Mouse (Mus musculus) lung, postnatal 4 days (tissue): ENCODE measurements around the gene Thnsl1.
"Not testable (repeated sequence)": the region's sequence is repeated elsewhere in the genome, so short reads cannot be mapped to it uniquely, and the experiment has no call there.

Source experiments
- DNase-seq, 2 experiments: peaks; one replicate each; pipeline ENCODE4 v3.0.0; 2021

The Thnsl1 gene

DNA sequence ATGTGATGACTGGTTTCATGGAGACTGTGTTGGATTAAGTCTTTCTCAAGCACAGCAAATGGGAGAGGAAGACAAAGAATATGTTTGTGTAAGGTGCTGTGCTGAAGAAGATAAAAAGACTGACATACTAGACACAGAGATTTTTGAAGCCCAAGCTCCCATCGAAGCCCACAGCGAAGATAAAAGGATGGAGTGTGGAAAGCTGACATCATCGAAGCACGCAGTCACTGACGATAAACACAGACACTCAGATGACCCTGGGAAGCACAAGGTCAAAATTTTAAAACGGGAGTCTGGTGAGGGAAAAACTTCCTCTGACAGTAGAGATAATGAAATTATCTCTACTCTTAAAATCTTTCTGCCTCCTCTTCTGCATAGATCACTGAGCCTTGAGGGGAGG is 38.6 kb downstream of the Thnsl1 start:
- DNase-seq: not testable (repeated sequence)

DNA sequence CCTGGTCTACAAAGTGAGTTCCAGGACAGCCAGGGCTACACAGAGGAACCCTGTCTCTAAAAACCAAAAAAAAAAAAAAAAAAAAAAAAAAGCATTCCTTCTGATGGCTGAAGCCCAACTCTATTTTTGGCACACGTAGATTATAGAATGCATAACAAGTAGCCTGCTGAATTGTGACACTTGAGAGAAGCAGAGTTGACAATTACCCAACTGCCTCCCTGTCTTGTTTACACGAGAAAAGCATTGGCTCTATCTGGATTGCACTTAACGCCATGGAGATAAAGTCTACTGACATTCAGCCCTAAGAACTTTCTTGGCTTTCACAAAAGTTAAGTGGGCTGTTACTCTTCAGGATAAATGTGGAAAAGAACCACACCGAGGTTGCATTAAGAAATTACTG is 39.5 kb downstream of the Thnsl1 start:
- no peak for DNase-seq

DNA sequence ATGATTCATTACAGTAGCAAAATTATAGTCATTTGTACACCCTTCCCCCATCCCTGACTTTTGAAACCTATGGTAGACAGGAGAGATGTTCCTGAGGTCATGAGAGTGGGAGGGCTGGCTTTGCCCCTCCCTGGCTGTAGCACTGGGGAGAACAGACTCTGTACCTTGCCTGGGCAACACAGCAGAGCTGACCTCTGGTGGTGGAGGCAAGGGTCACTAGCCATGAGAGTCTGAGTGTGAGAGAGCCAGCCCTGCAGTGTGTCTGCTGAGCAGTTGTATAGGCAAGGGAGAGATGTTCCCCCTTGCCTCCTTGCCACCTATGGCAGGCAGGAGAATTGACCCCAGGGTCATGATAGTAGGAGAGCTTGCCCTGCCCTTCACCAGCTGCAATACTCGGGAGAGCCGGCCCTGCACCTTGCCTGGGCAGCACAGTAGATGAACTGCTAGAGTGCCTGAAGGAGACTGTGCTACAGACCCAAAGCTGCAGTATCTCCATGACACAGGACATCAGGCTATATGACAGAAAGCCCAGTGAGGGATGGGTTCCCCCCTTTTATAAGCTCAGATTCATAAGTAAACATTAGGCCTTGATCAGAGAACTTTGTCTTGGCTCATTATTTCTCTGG is 40.1 kb downstream of the Thnsl1 start:
- no peak for DNase-seq

DNA sequence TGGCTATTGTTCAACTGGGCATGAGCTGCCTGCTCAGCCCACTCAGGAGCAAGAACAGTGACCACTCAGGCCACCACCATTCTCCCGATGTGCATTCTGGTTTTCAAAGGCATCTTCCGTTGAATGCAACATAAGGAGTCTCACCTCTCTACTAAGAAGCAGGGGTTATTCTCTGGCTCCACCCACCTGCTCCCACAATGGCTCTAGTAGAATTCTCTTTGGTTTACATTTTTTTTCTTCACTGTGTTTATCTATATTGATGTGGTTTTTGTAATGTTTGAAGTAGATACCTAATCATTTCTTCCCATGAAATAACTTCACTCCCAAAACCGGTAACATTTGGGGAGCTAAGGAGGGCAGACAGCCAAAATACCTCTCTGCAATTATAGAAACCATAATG is 48.1 kb downstream of the Thnsl1 start:
- no peak for DNase-seq

DNA sequence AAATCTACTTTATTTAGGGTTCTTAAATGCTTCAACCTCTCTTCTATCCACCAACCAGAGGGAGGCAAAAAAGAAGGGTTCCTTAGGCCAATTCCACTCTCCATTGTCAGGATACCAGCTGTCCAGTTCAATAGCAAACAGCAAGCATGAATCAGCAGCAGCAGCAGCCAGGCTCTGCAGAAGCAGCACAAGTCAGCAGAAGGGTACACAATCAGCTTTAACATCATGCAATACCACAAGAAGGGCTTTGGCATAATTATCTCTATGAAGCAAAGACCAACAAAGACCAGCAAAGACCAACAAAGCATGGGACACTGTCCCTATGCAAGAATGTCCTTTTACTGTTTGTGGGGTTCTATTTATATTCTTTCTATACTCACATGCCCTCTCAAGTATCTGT is 48.8 kb downstream of the Thnsl1 start:
- DNase-seq: no peak

DNA sequence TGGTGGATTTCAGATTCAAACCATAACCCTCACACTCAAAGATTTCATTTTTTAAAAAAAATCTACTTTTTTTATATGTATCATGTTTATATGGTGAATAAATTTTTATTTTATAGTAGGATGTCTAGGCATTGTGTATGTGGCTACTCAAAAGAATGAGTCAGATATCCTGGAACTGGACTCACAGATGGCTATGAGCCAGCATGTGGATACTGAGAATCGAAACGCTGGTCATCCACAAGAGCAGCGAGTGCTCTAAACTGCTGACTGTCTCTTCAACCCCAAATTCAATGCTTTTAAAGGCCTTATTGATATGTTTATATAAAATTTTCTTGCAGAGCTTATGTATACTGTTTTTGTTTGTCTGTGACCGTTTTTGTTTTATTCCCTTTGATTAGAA is 52.8 kb downstream of the Thnsl1 start:
- DNase-seq: no peak

DNA sequence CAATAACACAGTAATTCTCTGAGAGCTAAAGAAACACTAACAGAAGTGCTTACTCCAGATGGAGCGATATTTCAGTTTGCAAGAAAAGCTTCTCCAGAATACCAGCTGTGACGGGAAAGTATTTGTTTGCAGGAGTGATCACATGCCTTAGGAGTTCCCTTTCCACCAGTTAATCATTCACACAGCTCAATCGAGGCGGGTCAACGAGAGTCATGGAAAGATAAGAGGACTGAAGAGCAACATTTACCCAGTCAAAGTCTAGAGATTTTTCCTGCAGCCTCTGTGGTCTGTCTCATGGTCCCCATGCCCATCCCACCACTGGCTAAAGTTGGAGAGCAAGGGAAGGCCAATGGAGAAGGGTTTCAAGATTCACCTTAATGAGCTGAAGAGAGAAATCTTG is 53.6 kb downstream of the Thnsl1 start:
- no peak for DNase-seq

DNA sequence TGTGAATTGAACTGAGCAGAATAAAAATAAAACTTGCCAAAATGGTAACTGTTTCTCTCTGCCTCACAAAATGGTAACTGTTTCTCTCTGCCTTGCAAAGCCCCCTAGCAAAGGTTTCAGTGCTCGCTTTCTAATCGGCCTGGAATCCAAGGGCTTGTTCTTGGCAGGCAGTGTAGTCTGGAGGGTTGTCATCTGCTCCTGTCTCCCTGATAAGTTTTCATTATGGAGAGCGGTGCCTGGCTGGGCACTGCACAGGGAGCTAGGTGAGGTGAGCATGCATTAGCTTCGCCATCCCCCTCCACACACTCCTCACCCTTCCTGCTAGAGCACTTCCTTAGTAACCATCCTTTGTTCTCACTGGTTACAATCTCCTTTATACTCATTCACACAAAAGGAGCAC is 54.5 kb downstream of the Thnsl1 start:
- DNase-seq: no peak

DNA sequence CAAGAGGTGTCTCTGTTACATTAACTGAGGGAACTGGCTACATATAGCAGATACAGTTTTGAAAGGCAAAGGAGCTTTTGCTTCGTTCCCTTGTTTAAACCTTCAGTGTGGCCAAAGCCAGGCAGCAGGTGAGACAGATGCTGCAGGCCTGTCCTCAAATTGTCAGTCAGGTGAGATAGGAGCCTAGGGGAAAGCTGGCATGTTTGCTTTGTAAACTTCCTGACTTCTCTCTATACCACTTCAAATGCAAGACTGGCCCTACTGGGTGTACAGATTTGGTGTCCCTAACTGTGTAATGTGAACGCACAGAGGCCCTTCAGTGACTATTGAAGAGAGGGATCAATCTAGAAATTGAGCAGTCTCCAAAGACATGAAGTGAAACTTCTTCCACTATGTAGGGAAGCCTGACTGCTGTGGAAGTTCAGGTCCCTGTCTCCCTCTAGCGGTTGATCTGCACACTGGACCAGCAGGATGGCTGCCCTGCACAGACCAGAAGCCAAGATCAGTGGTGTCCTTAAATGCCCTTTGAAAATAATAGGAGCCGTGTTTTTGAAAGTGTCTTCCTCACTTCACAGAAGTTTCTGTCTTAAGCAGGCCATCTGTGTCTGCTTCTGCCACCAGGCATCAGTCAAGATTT is 56.0 kb downstream of the Thnsl1 start:
- DNase-seq: peak; percentile 44 to 71

DNA sequence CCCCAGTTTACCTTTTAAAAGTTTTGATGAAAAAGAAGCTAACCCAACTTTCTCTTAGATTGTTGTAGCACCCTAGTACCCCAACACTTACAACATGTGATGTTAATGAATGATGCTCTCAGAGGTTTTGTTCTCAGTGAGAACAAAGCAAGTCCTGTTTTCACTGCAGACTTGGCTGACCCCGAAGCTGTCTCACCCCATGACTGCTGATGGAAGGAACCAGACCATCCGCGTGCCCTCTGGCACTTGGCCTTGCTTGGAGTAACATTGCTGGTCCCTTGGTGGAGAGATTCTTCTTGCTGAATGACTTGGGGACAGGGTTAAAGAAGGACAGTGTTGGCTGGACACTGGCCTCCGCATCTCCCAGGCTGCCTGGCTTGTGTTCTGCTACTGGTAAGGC is 58.5 kb downstream of the Thnsl1 start:
- DNase-seq: no peak
